Mouse (Mus musculus) thymus, postnatal 10 days (tissue): ENCODE measurements around the gene Hacl1.
A peak's percentile ranks its signal among the peaks of the same experiment; 100 is the strongest.

Experiments used
- DNase-seq, 2 experiments: peaks; one replicate each; pipeline ENCODE4 v3.0.0; 2021; ENCODE audit warnings: low spot score in 2 of 2

Hacl1 gene

GRCm38 (mm10) chr14:31662555-31663211, 21.6 kb upstream of the Hacl1 start:
- no peak for DNase-seq

GRCm38 (mm10) chr14:31661671-31662554, 20.8 kb upstream of the Hacl1 start:
- DNase-seq = peak; percentile 43 to 60

GRCm38 (mm10) chr14:31660312-31661093, 19.4 kb upstream of the Hacl1 start:
- DNase-seq = peak in 1 of 2 experiments; percentile 2

GRCm38 (mm10) chr14:31659501-31660181, 18.6 kb upstream of the Hacl1 start:
- peak in 1 of 2 experiments; percentile 4 for DNase-seq

- peak in 1 of 2 experiments; percentile 3 for DNase-seq
Observed at GRCm38 (mm10) chr14:31658126-31658680, 17.1 kb upstream of the Hacl1 start.

GRCm38 (mm10) chr14:31656857-31657645, 16.0 kb upstream of the Hacl1 start:
- DNase-seq = peak; percentile 60 to 84

GRCm38 (mm10) chr14:31656386-31656785, 15.3 kb upstream of the Hacl1 start:
- DNase-seq = peak in 1 of 2 experiments; percentile 7

- peak in 1 of 2 experiments; percentile 2 for DNase-seq
Observed at GRCm38 (mm10) chr14:31655406-31655805, 14.3 kb upstream of the Hacl1 start.

- peak in 1 of 2 experiments; percentile 2 for DNase-seq
Observed at GRCm38 (mm10) chr14:31654816-31655215, 13.7 kb upstream of the Hacl1 start.

GRCm38 (mm10) chr14:31653101-31653875, 12.2 kb upstream of the Hacl1 start:
- no peak for DNase-seq

- DNase-seq = no peak
Observed at GRCm38 (mm10) chr14:31652624-31653023, 11.5 kb upstream of the Hacl1 start.

GRCm38 (mm10) chr14:31652106-31652505, 11.0 kb upstream of the Hacl1 start:
- DNase-seq = no peak

GRCm38 (mm10) chr14:31651206-31651605, 10.1 kb upstream of the Hacl1 start:
- DNase-seq = no peak

GRCm38 (mm10) chr14:31650347-31650746, 9.3 kb upstream of the Hacl1 start:
- no peak for DNase-seq

GRCm38 (mm10) chr14:31647991-31648390, 6.9 kb upstream of the Hacl1 start:
- no peak for DNase-seq

GRCm38 (mm10) chr14:31645920-31646319, 4.8 kb upstream of the Hacl1 start:
- DNase-seq = no peak

- no peak for DNase-seq
Observed at GRCm38 (mm10) chr14:31644931-31645547, 4.0 kb upstream of the Hacl1 start.

GRCm38 (mm10) chr14:31644183-31644830, 3.2 kb upstream of the Hacl1 start:
- no peak for DNase-seq
